Mouse (Mus musculus) 3134 (cell line): ENCODE measurements at regions not wholly inside any gene's neighbourhood (a gene's known extent, or its start where the extent isn't known, plus 50 kb on each side); places are given as distances from the start of the nearest gene placed in this dataset.

Source experiments
- DNase-seq: peaks from one replicate; pipeline ENCODE4 v3.0.0-alpha.2; 2011; ENCODE audit warnings: low spot score; ENCODE audit not compliant: insufficient read length; ENCODE audit errors: extremely low read depth

- peak; percentile 6 for DNase-seq
Observed at GRCm38 (mm10) chrX:40987101-40987500, 413.6 kb upstream of the Gria3 start.
